Mouse (Mus musculus): Measurements from ENCODE around the gene Lgalsl. TPM values are rescaled to one million over a fixed set of nuclear protein-coding genes. Genes with fewer than 3 reads are reported as not detected.

Lgalsl gene
- polyA plus RNA-seq, 1 experiment from 2014 or later, result 30.7 TPM

Other genes starting within 250 kb of the Lgalsl start
- 24.5 and 25.9 TPM in 2 replicates for gene Aftph, start 89.5 kb downstream of the Lgalsl start, polyA plus RNA-seq (2014; fragmentation: Nextera tagmentation; extraction: Ambion mirVana)